Mouse (Mus musculus): Measurements from ENCODE around the gene 4930432K21Rik.

DNA sequence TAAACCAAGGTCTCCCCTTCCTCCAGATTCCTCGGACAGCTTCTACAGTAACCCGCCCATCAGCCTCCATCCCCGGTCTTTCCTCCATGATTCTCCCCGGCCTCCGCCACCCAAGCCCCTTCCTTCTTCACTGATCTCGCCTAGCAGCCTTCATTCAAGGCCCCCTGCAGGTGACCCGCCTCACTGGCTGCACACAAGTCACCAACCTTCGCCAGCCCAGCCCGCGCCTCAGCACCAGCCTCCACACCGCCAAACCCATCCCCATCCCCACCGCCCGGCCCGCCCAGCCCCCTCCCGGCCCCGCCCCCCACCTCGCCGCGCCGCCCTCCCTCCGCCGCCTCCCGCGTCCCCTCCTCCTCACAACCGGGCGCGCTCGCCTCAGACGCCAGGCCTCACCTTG, 43.6 kb upstream of the 4930432K21Rik start:
- TF ChIP-seq CTCF (conservative IDR thresholded peaks at IDR 0.05; ENCODE audit: insufficient read depth, insufficient read length, low read depth, low read length) (0 out of 2 replicates have a peak, but pooled peaks have one; percentile 24), POLR2A (IDR thresholded peaks at IDR 0.05; ENCODE audit: low read depth, low read length) (no peak)
